Mouse (Mus musculus): ENCODE data around the gene Krt16.

GRCm38 (mm10) chr11:100260514-100261234 lies 12.0 kb upstream of the Krt16 start, which contains the start of gene Krt17:
- no peak for TF ChIP-seq CTCF (IDR thresholded peaks at IDR 0.05; ENCODE audit: extremely low read depth, insufficient read depth, low read length)
- no peak for TF ChIP-seq POLR2A (IDR thresholded peaks at IDR 0.05; ENCODE audit: extremely low read depth, insufficient read depth, low read length)
